Mouse (Mus musculus): ENCODE measurements around the gene Csrp2. TPM values are rescaled to one million over a fixed set of nuclear protein-coding genes. Genes with fewer than 3 reads are reported as not detected.

Gene Csrp2
- total RNA-seq, 2 experiments from 2014 or later: 11.5 to 31.7 TPM

DNA sequence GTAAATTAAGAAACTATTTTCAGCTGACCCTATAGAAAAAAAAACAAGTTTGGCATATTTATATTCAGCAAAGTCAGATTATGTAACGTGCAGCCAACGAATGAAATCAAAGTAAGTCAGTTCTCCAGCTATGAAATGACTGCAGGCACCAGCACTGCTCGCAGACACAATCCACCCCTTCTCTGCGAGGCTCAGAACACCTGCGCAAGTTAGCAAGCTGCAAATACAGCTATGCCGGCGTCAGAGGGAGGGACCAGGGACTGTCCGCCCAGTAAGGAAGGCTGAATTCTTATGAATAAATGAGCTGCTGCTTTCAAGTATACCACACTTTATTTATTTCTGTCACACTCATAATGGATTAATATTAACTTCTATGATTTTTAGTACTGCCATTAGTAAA is 40.2 kb downstream of the Csrp2 start:
- ATAC-seq (replicated peaks; ENCODE audit: low FRiP score, poor library complexity, severe bottlenecking): no peak

DNA sequence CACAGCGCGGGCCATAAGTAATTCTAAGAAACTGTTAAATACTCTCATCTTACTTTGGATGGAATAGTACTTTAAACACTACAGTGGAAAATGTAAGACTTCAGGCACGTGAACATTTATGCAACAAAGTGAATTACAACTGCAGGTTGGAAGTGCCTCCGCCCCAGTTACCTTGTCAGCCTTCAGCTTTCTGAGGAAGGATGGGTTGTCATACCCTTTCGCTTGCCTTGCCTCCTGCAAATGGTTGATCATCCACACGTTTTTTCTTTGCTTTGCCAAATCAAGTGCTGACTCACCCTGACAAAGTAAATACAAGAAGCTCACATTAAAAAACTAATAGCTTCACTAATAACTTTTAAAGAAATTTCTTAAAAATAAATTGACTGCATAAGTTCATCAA is 41.3 kb downstream of the Csrp2 start:
- ATAC-seq (replicated peaks; ENCODE audit: low FRiP score, poor library complexity, severe bottlenecking): no peak

DNA sequence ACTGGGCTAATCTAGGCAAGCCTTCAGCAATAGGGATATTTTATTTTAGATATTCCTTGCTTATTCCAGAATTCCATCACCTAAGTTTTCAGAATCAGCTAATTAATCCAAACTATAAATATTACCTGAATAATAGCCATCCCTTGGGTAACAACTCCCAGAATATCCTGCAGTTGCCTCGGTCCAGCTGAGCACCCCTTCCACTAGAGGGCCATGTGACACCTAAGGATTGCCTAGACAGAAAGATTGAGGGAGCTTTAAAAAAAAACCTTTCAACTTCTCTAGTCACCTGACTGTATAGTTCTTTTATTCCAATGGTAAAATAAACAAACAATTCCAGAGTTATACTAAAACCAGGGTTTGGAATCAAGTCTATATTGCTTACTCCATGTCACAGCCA is 42.6 kb downstream of the Csrp2 start:
- ATAC-seq (replicated peaks; ENCODE audit: low FRiP score, poor library complexity, severe bottlenecking): no peak

DNA sequence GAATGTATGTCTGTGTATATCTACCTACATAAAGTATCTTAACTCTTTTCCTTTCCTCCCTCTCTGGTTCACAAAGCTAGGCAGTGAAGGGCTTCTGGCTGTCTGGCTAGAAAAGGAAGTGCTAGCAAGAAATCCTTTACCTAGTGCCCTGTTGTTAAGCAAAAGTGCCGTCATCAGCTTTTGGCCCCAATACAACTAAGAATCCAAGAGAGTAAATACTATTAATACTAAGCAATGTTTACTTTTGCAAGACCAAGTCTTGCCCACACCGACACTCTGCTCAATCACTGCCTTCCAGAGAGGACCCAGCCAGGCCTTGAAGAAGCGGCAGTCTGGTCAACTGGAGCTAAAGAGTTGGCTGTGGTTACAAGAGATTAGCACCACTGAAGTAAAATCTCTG is 51.5 kb downstream of the Csrp2 start:
- ATAC-seq (replicated peaks; ENCODE audit: low FRiP score, poor library complexity, severe bottlenecking): no peak

DNA sequence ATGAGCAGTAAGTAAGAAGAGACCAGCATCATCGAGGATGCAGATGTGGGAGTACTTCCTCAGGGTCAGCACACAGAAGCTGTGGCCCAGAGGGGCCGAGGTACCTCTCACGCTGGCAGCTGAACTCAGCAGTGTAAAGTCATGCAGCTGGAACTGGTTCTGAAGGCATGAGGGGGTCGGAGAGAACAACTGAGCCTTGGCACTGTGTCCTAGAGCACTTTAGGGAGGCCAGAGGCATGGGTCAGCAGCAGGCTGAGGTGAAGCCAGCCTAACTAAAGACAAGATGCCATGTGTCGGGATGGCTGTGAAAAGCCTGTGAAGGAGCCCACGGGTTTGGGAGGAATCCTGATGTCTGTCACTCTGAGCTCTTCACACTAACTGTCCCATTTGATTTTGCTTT is 51.9 kb downstream of the Csrp2 start:
- no peak for ATAC-seq (replicated peaks; ENCODE audit: low FRiP score, poor library complexity, severe bottlenecking)

DNA sequence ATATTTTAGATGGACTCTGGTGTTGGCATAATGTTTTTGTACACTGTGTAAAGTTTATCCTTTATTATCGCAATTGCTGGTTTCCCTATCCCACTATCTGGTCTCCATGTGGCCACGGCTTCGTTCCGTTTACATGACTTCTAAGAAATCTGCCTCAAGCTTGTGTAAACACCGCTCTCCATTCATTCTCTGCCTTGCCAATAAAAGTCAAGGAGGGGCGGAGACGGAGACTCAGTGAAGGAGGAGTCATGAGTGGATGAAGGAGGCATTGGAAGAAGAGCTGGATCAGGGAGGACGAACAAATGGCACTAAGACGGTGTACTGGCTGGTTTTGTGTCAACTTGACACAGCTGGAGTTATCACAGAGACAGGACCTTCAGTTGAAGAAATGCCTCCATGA is 52.4 kb downstream of the Csrp2 start:
- no peak for ATAC-seq (replicated peaks; ENCODE audit: low FRiP score, poor library complexity, severe bottlenecking)

DNA sequence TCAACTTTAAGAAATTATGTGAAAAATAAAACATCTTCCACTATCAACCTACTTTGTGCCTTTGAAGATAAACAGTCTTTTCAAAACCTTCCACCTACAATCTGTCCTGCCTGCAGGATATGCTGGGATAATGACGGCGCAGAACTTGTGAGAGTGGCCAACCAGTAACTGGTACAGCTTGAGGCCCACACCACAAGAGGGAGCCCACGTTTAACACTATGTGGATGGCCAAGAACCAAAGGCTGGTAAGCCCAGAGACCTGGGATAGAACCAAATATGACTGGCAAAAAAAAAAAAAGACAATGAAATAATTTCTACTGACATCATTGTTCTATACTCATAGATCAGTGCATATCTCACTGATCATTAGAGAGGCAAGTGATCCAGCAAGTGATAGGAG is 54.9 kb downstream of the Csrp2 start:
- peak; percentile 60; the same call in 1 of the 2 replicates for ATAC-seq (replicated peaks; ENCODE audit: low FRiP score, poor library complexity, severe bottlenecking)

DNA sequence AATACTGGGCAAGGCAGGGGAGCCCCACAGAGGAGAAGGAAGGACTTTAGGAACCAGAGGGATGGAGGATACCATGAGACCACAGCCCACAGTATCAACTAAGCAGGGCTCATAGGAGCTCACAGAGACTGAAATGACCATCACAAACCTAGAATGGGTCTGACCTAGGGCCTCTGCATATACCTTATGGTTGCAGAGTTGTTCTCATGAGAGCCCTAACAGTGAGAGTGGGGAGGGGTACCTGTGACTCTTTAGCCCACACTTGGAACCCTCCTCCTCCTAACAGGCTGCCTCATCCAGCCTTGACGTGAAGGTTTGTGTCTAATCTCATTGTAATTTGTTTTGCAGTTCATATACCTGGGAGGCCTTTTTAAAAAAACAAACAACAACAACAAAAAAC is 55.3 kb downstream of the Csrp2 start:
- ATAC-seq (replicated peaks; ENCODE audit: low FRiP score, poor library complexity, severe bottlenecking): no peak

DNA sequence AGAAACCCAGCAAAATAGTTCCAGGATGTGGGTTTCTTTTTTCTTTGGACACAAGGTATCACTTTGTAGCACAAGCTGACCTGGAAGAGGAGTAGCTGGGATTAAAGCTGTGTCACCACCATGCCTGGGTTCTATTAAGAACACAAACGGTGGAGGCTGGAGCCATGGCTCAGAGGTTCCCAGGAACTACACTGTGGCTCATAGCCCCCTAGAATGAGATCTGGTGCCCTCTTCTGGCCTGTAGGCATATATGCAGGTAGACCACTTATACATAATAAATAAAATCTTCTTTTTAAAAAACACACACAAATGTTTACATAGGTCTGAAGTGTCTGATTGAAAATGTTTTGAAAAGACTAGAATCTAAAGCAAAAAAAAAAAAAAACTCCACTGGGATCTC is 56.5 kb downstream of the Csrp2 start:
- ATAC-seq (replicated peaks; ENCODE audit: low FRiP score, poor library complexity, severe bottlenecking): 0 out of 2 replicates have a peak, but pooled peaks have one; percentile 61

DNA sequence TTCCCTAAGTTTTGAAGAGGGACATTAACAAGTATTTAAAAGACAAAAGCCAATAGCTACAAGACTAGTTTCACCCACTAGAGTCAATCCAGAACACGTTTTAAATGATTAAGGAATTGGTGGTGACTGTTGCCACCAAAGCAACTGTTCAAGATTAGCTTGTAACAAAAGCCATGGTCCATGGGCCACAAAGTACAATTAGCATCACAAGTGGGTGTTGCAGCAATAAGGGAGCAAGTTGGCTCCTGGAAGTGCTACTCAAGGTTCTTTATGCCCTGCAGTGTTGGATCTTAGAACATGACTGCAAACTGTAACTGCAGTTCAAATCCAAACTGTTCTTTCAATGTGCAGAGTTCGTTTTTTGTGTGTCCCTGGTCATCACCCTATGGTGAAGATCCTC is 57.8 kb downstream of the Csrp2 start:
- no peak for ATAC-seq (replicated peaks; ENCODE audit: low FRiP score, poor library complexity, severe bottlenecking)

DNA sequence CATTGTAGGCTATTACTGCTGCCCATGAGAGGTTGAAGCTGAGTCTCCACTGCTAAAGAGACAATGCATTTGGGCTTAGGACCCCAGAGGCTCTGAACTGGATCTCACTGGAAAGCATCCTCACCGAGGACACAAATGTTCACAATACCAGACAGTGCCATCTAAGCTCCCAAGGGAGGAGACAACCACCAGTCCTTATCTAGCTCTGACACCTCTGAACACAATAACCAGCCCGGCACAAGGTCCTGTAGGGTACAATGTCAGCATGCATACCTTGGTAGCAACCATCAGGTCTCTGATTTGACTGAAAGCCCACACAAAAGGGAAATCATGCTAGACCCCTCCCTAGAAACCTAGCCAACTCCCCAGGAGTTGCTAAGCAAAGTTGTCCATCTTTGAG is 59.8 kb downstream of the Csrp2 start:
- no peak for ATAC-seq (replicated peaks; ENCODE audit: low FRiP score, poor library complexity, severe bottlenecking)

DNA sequence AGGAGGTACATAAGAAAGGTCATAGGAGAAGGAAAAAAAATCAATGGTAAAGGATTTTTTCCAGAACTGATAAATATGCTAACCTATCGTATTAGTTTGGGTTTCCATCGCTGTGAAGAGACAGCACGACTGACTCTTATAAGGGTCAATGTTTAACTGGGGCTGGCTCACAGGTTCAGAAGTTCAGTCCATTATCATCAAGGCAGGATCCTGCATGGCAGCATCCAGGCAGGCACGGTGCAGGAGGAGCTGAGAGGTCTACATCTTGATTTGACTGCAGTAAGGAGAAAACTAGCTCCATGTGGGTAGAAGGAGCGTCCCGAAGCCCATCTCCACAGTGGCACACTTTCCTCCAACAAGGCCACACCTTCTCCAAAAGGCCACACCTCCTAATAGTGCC is 60.9 kb downstream of the Csrp2 start:
- no peak for ATAC-seq (replicated peaks; ENCODE audit: low FRiP score, poor library complexity, severe bottlenecking)

DNA sequence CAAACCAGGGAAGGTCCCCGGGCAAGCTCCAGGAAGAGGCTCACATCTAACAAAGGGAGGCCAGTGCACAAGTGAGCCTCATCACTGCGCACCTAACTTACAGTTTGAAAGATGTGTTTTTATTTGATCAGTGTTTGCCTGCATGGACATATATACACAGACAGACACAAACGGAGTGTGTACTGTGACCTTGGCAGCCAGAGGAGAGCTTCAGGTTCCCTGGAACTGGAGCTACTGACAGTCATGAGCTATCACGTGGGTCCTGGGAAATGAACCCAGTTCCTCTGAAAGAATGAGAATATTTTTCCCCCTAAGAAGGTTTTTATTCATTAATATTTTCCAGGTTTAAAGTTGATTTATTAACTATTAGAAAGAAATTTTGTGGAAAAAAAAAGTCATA is 63.2 kb downstream of the Csrp2 start:
- no peak for ATAC-seq (replicated peaks; ENCODE audit: low FRiP score, poor library complexity, severe bottlenecking)

DNA sequence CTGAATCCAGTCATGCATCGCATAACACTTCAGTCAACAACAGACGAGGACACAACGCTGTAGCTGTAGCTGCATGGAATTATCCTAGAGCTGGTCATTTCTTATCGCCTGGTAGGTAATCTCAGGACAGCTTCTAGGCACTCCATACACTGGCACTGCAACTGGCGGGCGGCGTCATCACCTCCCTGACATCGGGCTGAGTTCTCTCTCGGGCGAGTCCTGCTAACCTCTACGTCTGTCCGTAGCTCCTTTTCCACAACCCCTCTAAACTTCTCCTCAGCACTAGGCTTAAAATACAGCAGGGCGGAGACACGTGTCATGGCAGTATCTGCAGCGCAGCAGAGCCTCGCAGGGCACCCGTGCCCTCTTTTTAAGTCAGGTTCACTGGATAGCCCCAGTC is 67.1 kb downstream of the Csrp2 start:
- no peak for ATAC-seq (replicated peaks; ENCODE audit: low FRiP score, poor library complexity, severe bottlenecking)

Other genes with a start within 250 kb of the Csrp2 start
- 4.8 and 12.1 TPM in 2 replicates for gene E2f7, start 174.3 kb upstream of the Csrp2 start, total RNA-seq (2015; ENCODE audit: low replicate concordance)
- gene E2f7, start 174.3 kb upstream of the Csrp2 start, total RNA-seq (2017; ENCODE audit: low replicate concordance): 8.9 and 17.6 TPM in 2 replicates
- gene Zdhhc17, start 90.4 kb downstream of the Csrp2 start, total RNA-seq (2015; ENCODE audit: low replicate concordance): 19.9 and 54.4 TPM in 2 replicates
- 15.8 and 18.3 TPM in 2 replicates for gene Zdhhc17, start 90.4 kb downstream of the Csrp2 start, total RNA-seq (2017; ENCODE audit: low replicate concordance)
- gene Osbpl8, start 245.0 kb downstream of the Csrp2 start, total RNA-seq (2015; ENCODE audit: low replicate concordance): 221 and 254 TPM in 2 replicates
- gene Osbpl8, start 245.0 kb downstream of the Csrp2 start, total RNA-seq (2017; ENCODE audit: low replicate concordance): 372 and 402 TPM in 2 replicates